Mouse (Mus musculus): ENCODE measurements around the gene Wdr95.

DNA sequence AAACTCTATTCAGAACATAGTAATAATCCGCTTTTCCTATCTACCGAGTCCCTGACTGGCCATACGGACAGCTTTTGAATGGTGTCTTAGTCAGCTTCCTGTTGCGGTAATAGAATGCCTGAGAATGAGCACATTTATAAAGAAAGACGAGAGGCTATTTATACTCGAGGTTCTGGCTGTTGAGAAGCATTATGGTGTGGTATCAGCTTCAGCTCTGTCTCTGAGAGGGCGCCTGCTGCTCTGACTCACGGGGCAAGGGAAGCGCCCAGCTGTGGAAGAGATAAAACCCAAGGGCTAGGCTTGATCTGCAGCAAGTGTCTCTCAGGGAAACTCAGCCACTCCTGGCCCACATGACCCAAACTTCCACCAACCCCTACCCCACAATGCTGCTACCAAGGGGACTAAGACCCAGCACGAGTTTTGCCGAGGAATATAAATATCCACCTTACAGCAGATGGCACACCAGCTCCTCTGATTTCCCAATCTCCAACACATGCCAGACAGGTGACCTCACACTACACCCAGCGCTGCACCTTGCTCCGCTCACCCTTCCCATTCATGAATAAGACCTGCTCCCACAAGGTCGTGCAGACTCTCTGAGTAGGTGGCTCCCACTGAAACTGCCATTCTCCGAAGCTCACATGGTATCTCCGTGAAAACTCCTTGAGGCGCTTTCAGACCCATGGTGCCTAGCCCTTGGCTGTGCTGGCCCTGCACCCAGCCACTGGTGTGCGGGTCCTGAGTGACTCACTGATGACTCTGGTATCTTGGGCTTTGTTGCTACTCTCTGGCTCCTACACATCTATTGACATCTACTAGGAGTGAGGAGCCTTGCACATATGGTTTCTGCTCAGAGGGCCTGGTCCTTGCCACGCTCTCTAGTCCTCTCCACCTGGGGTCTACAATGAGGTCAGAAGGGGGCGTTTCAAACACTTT is 20.1 kb upstream of the Wdr95 start:
- TF ChIP-seq CTCF (IDR thresholded peaks at IDR 0.05): no peak
- no peak for TF ChIP-seq POLR2A (IDR thresholded peaks at IDR 0.05; ENCODE audit: insufficient read depth, low read depth, low read length)
- no peak for TF ChIP-seq EP300 (IDR thresholded peaks at IDR 0.05; ENCODE audit: insufficient read depth, low read depth, low read length)

All from heart, adult 2 months (tissue).